Mouse (Mus musculus): ENCODE measurements at regions not wholly inside any gene's neighbourhood (a gene's known extent, or its start where the extent isn't known, plus 50 kb on each side); places are given as distances from the start of the nearest gene placed in this dataset.
A peak's percentile ranks its signal among the peaks of the same experiment; 100 is the strongest.

DNA sequence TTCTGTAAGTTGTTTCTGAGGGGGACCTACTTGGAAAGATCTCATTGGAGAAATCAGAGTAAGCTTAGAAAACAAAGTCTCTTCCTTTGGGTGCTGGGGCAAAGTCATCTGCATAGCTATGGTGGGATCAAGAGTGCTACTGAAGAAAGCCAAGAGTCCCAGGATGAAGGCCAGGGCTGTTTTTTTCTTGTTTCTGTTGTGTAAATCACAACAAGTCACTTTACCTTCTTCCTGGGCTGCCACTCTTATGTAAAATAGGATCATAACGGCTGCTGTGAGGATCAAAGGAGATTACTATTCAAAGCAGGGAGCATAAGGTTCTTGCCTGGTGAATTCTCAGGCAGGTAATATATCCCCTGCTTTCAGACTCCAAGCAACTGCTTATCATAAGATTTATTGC, 880.4 kb upstream of the 2610301B20Rik start:
- no peak for TF ChIP-seq USF1 (IDR thresholded peaks at IDR 0.05; ENCODE audit: low read depth)
- TF ChIP-seq SRF (IDR thresholded peaks at IDR 0.05; ENCODE audit: control insufficient read depth, insufficient read length, low read depth): no peak
- no peak for TF ChIP-seq REST (IDR thresholded peaks at IDR 0.05; ENCODE audit: insufficient read depth, insufficient read length)
- no peak for TF ChIP-seq MAX (IDR thresholded peaks at IDR 0.05; ENCODE audit: low read depth)
- TF ChIP-seq CEBPB (IDR thresholded peaks at IDR 0.05; ENCODE audit: insufficient read depth, poor library complexity, severe bottlenecking): no peak
- no peak for TF ChIP-seq POLR2AphosphoS2 (IDR thresholded peaks at IDR 0.05; ENCODE audit: insufficient read length, low read depth)
- no peak for TF ChIP-seq TCF12 (IDR thresholded peaks at IDR 0.05; ENCODE audit: insufficient read depth, poor library complexity, severe bottlenecking)
- no peak for TF ChIP-seq E2F4 (IDR thresholded peaks at IDR 0.05; ENCODE audit: insufficient read depth)
- no peak for TF ChIP-seq MYOD1 (IDR thresholded peaks at IDR 0.05; ENCODE audit: control insufficient read depth in 1 of 3, insufficient read length in 2 of 3, low read depth in 2 of 3)
- TF ChIP-seq TCF3 (IDR thresholded peaks at IDR 0.05; ENCODE audit: insufficient read length, low read depth): no peak
- no peak for TF ChIP-seq MYOG (IDR thresholded peaks at IDR 0.05; ENCODE audit: control insufficient read depth in 1 of 3, insufficient read depth in 1 of 3, insufficient read length in 2 of 3, low read depth in 2 of 3)
- H3K27me3 ChIP-seq (ENCODE audit: control insufficient read depth, insufficient read depth, insufficient read length): no peaks in the 10 kb centered on the region
- H3K79me2 ChIP-seq (ENCODE audit: control insufficient read depth, insufficient read depth): no peaks in the 10 kb centered on the region

DNA sequence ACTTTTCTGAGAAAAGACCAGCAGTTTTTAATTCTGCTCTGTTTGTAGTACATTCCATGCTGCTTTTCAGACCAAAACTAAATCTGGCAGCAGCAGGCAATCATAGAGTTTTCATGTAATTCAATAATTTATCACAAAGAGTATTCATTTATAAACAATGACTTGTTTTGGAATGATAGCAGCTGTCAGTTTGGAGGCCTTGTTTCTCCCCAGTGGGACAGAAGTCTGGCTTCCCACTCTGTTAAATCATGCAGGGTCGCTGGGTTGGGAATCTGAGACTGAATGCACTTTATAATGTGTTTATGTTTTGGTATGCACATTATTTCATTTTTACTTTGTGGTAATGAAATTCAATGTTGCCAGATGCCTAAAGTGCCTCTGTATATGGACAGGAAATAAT, 879.8 kb upstream of the 2610301B20Rik start:
- Histone ChIP-seq H3ac (ENCODE audit: control insufficient read depth, insufficient read length) (no peak overlapping the region), H3K4me3 (no peak overlapping the region), H3K79me2 (ENCODE audit: control insufficient read depth, insufficient read depth) (no peaks in the 10 kb centered on the region), H3K4me2 (ENCODE audit: low read depth) (no peak overlapping the region), H3K27me3 (ENCODE audit: control insufficient read depth, insufficient read depth, insufficient read length) (no peaks in the 10 kb centered on the region), H3K36me3 (ENCODE audit: control insufficient read depth, insufficient read depth) (no peaks in the 10 kb centered on the region)
- TF ChIP-seq POLR2AphosphoS2 (IDR thresholded peaks at IDR 0.05; ENCODE audit: insufficient read length, low read depth): no peak
- no peak for TF ChIP-seq USF1 (IDR thresholded peaks at IDR 0.05; ENCODE audit: low read depth)
- TF ChIP-seq MAX (IDR thresholded peaks at IDR 0.05; ENCODE audit: low read depth): no peak
- TF ChIP-seq E2F4 (IDR thresholded peaks at IDR 0.05; ENCODE audit: insufficient read depth): no peak
- no peak for TF ChIP-seq POLR2A (IDR thresholded peaks at IDR 0.05; ENCODE audit: insufficient read length, low read depth)
- TF ChIP-seq TCF3 (IDR thresholded peaks at IDR 0.05; ENCODE audit: insufficient read length, low read depth): no peak
- TF ChIP-seq MYOD1 (IDR thresholded peaks at IDR 0.05; ENCODE audit: control insufficient read depth in 1 of 3, insufficient read length in 2 of 3, low read depth in 2 of 3): no peak
- TF ChIP-seq REST (IDR thresholded peaks at IDR 0.05; ENCODE audit: insufficient read depth, insufficient read length): no peak
- no peak for TF ChIP-seq SRF (IDR thresholded peaks at IDR 0.05; ENCODE audit: control insufficient read depth, insufficient read length, low read depth)
- no peak for TF ChIP-seq MYOG (IDR thresholded peaks at IDR 0.05; ENCODE audit: control insufficient read depth in 1 of 3, insufficient read depth in 1 of 3, insufficient read length in 2 of 3, low read depth in 2 of 3)
- TF ChIP-seq TCF12 (IDR thresholded peaks at IDR 0.05; ENCODE audit: insufficient read depth, poor library complexity, severe bottlenecking): no peak
- TF ChIP-seq CEBPB (IDR thresholded peaks at IDR 0.05; ENCODE audit: insufficient read depth, poor library complexity, severe bottlenecking): no peak

More for the DNA sequence above, 880.4 kb upstream of the 2610301B20Rik start:
- Histone ChIP-seq H3K4me3 (no peak overlapping the region), H3K36me3 (ENCODE audit: control insufficient read depth, insufficient read depth) (no peaks in the 10 kb centered on the region), H3K4me2 (ENCODE audit: low read depth) (no peak overlapping the region), H3ac (ENCODE audit: control insufficient read depth, insufficient read length) (no peak overlapping the region)

DNA sequence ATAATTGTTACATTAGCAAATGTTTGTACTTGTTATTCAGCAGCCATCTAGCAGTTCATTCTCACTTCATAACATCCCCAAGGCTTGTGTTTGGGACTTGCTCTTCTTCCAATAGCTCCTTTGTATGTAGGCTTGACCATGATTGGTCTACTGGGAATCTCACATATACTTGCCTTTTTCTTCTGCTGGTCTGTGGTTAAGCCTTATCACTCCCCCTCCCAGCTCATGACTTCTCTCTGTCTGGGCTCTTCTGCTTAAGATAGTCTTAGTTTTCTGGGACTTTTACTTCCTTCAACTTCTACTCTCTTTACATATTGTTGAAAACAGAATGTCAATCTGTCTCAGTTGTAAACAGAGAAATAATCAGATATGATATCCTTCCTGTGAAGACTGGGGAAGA, 844.0 kb upstream of the 2610301B20Rik start:
- TF ChIP-seq TCF12 (IDR thresholded peaks at IDR 0.05; ENCODE audit: insufficient read depth, poor library complexity, severe bottlenecking) (no peak), POLR2A (IDR thresholded peaks at IDR 0.05; ENCODE audit: insufficient read length, low read depth) (no peak)
- Histone ChIP-seq H3K27me3 (ENCODE audit: control insufficient read depth, insufficient read depth, insufficient read length) (no peaks in the 10 kb centered on the region), H3K4me2 (ENCODE audit: low read depth) (no peak overlapping the region), H3K79me2 (ENCODE audit: control insufficient read depth, insufficient read depth) (no peaks in the 10 kb centered on the region), H3K4me3 (no peak overlapping the region), H3ac (ENCODE audit: control insufficient read depth, insufficient read length) (no peak overlapping the region), H3K36me3 (ENCODE audit: control insufficient read depth, insufficient read depth) (no peaks in the 10 kb centered on the region)

DNA sequence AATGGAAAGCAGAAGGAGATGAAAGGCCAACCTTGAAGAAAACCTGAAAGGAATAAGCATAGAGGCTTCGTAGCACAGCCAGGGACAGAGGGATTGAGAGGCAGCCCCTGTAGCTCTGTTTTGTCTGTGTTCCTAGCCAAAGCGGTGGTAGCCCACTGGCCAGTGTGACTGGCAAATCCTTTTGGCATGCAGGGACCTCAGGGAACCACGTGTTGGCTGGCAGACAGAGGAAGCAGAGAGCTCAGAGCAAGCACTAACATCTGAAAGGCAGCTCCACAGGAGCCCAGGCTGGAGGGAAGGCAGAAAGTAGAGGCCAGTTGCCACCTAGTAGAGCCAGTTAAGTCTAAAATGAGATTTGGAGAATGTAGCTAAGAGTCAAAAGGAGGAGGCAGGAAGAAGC, 842.5 kb upstream of the 2610301B20Rik start:
- Histone ChIP-seq H3ac (ENCODE audit: control insufficient read depth, insufficient read length) (no peak overlapping the region), H3K79me2 (ENCODE audit: control insufficient read depth, insufficient read depth) (no peaks in the 10 kb centered on the region), H3K36me3 (ENCODE audit: control insufficient read depth, insufficient read depth) (no peaks in the 10 kb centered on the region), H3K27me3 (ENCODE audit: control insufficient read depth, insufficient read depth, insufficient read length) (no peaks in the 10 kb centered on the region), H3K4me2 (ENCODE audit: low read depth) (no peak overlapping the region), H3K4me3 (no peak overlapping the region)
- no peak for TF ChIP-seq POLR2AphosphoS2 (IDR thresholded peaks at IDR 0.05; ENCODE audit: insufficient read length, low read depth)
- no peak for TF ChIP-seq REST (IDR thresholded peaks at IDR 0.05; ENCODE audit: insufficient read depth, insufficient read length)

DNA sequence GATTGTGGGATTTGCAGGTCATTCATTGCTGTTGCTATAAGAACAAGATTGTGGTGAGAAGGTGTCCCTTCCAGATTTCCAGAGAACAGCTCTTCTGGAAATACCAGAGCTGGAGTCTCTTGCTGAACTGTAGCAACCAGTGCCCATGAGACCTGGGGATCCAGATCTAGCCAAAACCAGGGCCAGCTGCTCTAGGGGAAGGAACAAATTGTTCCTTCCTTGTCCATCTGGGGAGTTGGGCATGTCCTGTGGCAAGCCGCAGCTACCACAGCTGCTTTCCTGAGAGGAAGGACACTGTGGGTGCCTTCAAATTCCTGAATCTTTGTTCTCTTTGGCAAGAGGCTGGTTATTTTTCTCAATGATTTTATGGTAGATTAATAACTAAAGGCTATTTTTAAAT, 839.0 kb upstream of the 2610301B20Rik start:
- Histone ChIP-seq H3K27me3 (ENCODE audit: control insufficient read depth, insufficient read depth, insufficient read length) (no peaks in the 10 kb centered on the region), H3K79me2 (ENCODE audit: control insufficient read depth, insufficient read depth) (no peaks in the 10 kb centered on the region), H3K4me2 (ENCODE audit: low read depth) (no peak overlapping the region), H3ac (ENCODE audit: control insufficient read depth, insufficient read length) (no peak overlapping the region), H3K4me3 (no peak overlapping the region), H3K36me3 (ENCODE audit: control insufficient read depth, insufficient read depth) (no peaks in the 10 kb centered on the region)
- TF ChIP-seq MYOD1 (IDR thresholded peaks at IDR 0.05; ENCODE audit: control insufficient read depth in 1 of 3, insufficient read length in 2 of 3, low read depth in 2 of 3): peak in 1 of 3 experiments; percentile 47
- TF ChIP-seq POLR2A (IDR thresholded peaks at IDR 0.05; ENCODE audit: insufficient read length, low read depth): no peak
- peak in 1 of 3 experiments; percentile 14 for TF ChIP-seq MYOG (IDR thresholded peaks at IDR 0.05; ENCODE audit: control insufficient read depth in 1 of 3, insufficient read depth in 1 of 3, insufficient read length in 2 of 3, low read depth in 2 of 3)
- TF ChIP-seq REST (IDR thresholded peaks at IDR 0.05; ENCODE audit: insufficient read depth, insufficient read length): no peak

Data from myocyte (in vitro differentiated cells).